Mouse (Mus musculus) lung, adult 2 months (tissue): Measurements from ENCODE around the gene Ghr.

Source experiments
- CTCF ChIP-seq: fragments of 200-500 bp; IDR thresholded peaks from 2 replicates; pipeline ENCODE4 v1.5.1; 2011; ENCODE audit warnings: mild to moderate bottlenecking, low read length, control low read depth; ENCODE audit not compliant: insufficient read depth
- POLR2A ChIP-seq: fragments of 200-500 bp; IDR thresholded peaks from 2 replicates; pipeline ENCODE4 v1.6.1; 2011; ENCODE audit warnings: low read depth, mild to moderate bottlenecking, control low read depth, low read length, borderline replicate concordance; ENCODE audit errors: extremely low read depth

DNA sequence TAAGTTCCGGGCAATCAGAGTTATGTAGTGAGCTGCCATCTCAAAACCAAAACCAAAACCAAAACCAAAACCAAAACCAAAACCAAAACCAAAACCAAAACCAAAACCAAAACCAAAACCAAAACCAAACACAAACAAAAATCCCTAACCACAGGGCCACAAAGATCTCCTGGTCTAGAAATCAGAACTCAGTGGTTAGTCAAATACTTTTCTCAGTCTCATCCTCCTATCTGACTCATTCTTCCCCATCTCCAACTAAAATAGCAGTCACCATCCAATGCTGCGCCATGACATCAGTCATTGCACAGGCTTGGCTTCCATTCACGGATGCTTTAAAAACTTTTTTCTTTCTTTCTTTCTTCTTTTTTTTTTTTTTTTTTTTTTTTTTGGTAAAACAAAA is 170.2 kb downstream of the Ghr start:
- TF ChIP-seq CTCF (no peak), POLR2A (no peak)
